Mouse (Mus musculus): ENCODE results near the gene Kif11.

Kif11 gene

GRCm38 (mm10) chr19:37377404-37377990, 1.3 kb downstream of the Kif11 start:
- no peak for DNase-seq

- no peak for DNase-seq
These were observed 2.6 kb downstream of the Kif11 start for GRCm38 (mm10) chr19:37378816-37379215.

DNA sequence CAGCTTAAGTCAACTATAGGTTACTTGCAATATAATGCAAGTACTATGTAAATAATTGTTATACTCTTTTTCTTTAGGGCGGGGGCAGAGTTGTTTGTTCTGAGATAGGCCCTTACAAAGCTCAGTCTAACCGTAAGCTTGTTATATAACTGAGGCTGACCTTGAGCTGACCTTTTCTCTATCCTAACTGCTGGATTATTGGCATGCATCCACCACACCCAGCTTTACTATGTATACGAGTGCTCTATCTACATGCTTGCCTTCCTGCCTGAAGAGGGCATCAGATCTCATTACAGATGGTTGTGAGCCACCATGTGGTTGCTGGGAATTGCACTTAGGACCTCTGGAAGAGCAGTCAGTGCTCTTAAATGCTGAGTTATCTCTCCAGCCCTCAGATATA, 9.9 kb downstream of the Kif11 start:
- DNase-seq = no peak

DNA sequence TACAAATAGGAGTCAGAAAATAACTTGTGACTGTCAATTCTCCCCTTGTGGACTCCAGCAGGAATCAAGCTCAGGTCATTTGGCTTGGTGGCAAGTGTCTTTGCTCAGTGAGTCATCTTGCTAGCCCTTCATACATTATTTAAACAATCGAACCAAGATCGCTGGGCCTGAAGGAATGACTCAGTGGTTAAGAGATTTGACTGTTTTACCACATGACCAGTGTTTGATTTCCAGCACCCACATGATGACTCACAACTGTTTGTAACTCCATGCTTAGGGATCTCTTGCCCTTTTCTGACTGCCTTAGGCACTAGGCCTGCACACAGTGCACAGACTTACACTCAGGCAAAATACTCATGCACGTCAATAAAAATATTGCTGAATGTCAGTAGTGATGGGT, 15.7 kb downstream of the Kif11 start:
- DNase-seq = no peak

DNA sequence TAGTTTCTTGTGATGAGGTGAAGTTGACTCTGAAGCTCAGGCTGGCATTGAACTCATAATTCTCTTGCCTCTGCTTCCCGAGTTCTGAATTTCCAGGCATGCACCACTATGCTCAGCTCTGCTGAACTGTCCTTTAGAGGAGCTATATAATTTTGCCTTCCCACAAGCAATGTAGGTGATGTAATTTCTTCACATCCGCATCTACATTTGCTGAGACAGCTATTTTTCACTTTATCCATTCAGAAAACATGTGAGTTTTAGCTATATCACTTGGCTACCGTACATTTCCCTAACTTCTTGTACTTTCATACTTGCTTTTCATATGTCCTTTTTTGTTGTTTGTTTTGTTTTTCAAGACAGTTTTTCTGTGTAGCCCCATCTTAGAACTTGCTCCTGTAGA, 20.1 kb downstream of the Kif11 start:
- no peak for DNase-seq

DNA sequence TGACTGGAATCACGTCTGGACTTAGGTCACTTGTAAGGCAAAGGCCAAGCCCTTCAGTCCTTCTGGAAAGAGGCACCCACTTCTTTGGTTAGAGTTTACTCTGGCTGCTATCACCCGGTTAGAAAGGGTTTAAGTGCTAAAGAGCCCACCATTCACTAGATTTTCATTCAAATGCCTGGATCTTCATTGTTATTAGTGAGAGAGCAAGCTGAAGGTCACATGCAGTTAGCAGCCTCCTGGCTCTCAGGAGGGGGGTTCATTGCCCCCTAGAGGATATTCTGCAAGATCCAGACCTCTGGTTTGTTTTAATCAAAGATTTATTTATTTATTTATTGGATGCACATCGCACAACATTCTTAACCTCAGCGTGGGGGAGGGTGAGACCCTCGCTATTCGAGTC, 24.7 kb downstream of the Kif11 start:
- DNase-seq = no peak

DNA sequence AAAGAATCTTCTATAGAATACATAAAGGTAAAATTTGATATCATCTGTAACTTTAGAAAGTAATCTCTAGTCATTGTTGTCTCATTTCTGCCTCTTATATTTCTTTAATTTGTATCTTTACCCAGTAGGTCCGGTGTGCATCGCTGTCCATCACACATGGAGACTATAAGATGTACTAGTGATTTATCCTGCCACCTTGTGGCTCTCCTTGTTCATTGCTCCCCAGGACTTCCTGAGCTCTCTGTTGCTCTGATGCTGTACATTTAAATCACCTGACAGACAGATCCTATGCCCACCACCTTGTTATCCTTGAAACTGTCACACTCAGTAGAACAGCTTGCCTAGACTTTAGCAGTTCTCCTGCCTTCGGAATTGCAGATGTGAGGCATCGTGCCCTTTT, 42.1 kb downstream of the Kif11 start:
- DNase-seq = peak; percentile 62 to 67

DNA sequence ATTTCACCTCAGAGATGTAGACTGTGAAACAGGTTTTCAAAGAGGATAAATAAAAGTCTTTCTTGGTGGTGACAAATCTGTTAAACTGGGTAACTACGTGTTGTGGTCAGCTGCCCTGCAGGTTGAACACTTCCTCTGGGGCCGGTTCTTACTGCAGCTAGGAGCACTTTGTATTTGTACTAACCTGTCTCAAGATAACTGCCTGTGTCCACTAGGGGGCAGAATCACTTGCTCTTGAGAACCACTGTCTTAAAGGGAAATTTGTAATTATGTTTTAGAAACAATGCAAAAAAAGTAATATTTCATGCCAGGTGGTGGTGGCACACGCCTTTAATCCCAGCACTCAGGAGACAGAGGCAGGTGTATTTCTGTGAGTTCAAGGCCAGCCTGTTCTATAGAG, 43.4 kb downstream of the Kif11 start:
- DNase-seq = peak; percentile 81 to 85

DNA sequence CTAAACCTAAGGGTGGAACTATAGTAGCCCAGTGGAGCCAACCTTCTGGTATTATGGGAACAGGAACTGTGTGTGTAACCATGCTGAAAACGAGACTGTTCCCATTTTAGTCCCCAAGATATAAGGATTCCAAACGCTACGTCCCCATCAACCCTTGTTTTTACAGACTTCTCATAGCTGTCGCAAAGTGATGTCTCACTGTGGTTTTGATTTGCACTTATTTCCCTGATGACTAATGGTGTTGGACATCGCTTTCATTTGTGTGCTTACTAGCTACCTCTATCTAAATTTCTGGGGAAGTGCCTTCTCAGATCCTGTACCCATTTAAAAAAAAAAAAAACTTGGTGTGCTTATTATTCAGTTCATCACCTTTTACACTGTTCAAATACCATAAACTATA, 52.4 kb downstream of the Kif11 start:
- no peak for DNase-seq

DNA sequence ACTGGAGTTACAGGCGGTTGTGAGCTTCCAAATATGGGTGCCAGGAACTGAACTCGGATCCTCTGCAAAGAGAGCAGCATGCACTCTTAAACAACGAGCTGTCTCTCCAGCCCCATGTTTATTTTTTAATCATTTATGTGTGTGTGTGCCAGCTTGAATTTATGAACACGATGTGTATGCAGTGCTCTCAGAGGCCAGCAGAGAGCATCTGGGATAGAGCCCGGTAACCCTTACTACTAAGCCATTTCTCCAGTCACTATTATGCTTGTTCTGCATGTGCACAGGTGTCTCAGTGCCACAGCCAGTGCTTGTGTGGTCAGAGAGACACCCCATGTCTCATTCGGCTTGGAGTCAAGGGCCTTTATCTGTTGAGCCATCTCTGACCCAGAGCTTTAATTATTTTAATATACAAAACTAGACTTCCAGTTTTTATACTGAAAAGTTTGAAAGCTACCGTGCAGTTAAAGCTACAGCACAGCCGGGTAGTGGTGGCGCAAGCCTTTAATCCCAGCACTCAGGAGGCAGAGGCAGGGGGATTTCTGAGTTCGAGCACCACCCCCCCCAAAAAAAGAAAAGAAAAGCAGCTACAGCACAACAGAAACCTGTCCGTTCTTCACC, 55.0 kb downstream of the Kif11 start:
- no peak for DNase-seq

- peak in 1 of 2 experiments; percentile 15 for DNase-seq
These were observed 56.8 kb downstream of the Kif11 start for GRCm38 (mm10) chr19:37432868-37433570.

- no peak for DNase-seq
These were observed 57.7 kb downstream of the Kif11 start for GRCm38 (mm10) chr19:37433895-37434262.

DNA sequence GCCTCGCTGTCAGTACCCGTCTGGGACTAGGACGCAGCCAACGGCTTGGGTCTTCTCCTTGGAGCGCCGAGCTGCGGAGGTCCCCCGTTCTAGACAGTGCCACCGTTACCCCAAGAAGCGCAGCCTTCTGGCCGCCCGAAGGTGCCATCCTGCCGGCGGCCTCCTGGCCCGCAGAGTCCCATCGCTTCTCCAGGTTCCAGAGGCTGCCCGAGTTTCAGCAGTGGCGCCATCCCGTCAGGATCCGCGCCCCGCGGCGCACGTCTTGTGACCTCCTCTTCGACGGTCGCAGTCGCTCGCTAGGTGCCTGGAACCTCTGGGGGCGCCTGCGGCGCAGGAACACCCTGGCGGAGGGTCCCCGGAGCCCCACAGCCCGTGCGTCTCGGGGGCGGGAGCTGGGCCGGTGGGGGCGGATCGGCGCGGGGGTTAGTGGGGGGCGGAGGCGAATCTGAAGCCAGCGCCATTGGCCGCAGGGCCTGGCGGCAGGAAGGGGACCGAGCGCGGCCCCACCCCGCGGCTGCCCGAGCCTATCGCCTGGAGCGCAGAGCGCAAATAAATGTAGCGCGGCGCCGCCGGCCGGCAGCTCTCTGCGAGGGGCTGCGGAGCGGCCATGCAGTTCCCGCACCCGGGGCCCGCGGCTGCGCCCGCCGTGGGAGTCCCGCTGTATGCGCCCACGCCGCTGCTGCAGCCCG, 58.2 kb downstream of the Kif11 start, which contains the start of gene Hhex:
Gene Hhex (plus strand): TSS at position 548 of the 689 bp plus-strand sequence.
- DNase-seq = peak; percentile 86 to 87

- DNase-seq = peak; percentile 71 to 76
These were observed 59.0 kb downstream of the Kif11 start for GRCm38 (mm10) chr19:37435041-37435852.

- DNase-seq = no peak
These were observed 59.6 kb downstream of the Kif11 start for GRCm38 (mm10) chr19:37435853-37436174.

- DNase-seq = peak; percentile 67 to 73
These were observed 60.5 kb downstream of the Kif11 start for GRCm38 (mm10) chr19:37436514-37437288.

DNA sequence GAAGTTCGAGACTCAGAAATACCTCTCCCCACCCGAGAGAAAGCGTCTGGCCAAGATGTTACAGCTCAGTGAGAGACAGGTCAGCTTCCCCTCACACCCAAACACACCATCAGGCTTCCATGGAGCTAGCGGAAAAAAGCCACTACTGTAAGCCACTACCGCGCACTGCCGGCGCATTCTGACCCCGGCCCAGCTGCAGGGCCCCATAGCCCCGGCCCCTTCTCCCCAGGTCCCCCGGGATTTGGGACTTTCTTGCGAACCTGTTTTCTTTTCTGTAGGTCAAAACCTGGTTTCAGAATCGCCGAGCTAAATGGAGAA, 61.0 kb downstream of the Kif11 start:
- DNase-seq = no peak

DNA sequence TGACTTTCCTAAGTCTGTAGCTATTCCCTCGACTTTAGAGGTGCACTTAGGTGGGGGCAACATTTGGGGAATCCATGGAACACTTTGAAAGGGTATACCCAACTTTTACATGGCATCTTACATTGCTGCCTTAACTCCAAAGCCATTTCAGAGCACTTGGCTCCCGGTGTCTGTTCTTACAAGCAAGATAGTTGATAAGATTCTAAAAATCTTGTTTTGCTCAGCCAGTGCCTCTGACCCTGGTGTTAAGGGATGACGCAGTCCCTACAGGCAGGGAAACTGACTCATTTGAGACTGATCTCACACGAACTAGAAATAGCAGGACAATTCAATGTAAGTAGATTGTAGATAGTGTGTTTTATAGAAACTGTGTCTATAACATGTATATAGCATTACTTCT, 64.0 kb downstream of the Kif11 start:
- DNase-seq = no peak

DNA sequence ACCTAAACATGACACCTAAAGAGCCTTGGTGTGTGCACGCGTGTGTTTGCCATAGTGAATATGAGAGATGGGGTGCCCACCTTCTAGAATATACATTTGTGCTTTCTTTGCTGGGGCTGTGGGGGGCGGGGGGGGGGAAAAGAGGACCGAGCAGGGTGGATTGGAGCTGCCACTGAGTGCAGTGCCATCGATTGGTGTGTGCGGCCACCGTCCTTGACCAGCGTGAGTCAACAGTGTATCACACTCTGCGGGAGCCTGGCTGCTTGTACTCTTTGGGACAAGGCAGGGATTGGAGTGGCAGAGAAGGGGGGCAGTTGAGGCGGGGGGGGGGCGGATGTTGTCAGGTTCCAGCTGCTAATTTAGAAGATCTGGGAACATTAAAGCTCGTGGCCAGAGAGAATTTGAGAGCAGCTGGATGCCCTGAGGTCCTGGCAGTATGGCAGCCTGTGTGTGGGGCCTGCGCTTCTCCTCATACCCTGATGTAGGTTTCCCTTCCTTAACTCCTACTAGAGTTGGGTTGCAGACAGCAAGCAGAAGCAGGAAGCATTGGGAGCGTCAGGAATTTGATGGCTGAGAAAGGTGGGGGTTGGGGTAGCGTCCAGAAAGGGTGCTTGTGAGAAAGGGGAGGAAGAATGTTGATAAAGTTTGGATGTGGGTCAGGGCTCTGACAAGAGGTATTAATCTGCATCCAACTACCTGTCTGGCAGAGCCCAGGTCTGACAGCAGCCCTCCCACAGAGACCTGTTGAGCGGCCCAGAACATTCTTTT, 64.7 kb downstream of the Kif11 start:
- no peak for DNase-seq

DNA sequence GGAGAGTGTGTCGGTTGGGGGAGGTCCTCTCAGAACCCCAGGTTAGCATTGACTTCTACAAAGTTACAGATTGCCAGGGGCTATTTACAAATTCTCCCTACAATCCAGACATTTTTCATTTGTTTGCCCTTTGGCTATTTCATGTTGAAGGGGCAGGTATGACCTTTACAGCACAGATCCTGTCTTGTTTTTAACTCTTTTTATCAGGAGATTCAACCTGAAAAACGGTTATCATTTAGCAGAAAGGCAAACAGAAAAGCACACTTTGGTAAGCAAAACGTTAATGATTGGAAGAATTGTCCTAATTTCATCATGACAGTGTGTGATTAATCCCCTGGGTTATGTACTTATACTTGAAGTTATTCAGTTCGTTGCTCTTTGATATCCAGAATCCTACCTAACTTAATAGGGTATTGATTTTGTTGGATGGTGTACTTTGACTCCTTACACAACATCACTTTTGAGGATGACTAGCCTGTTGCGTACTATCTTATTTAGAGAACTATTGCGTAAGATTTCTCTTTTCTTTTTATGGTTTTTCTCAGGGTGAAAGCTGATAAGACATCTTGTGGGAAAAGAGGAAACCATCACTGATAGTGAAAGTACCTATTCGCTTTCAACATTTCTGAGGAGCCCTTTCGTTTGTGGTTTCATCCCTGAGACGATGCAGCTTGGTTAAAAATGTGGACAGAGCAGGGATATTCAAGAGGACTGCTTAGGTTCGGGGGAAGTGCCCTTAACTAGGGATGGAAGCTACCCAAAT, 66.5 kb downstream of the Kif11 start:
- DNase-seq = no peak

DNA sequence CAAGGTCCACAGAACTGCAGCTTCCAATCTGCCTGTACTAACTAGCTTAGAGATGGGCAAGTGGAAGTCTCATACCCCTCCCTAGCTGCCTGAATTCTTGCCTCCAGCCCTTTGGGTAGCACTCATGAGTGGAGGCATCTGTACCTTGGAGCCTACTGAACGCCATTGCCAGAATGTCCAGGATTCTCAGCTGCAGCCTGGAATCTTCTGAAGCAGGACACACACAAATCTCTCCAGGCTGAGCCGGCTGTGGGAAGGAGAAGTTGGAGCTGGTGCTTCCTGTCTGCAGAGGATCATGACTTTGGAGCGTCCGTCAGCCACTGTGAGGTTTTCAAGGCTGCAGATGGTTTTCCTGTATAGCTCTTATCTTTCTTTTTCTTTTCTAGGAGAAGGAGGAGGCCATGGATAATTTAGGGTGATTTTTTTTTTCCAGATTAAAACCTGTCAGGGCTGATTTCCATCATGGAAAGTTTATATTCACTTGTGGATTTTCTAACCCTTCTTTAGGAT, 67.5 kb downstream of the Kif11 start:
- DNase-seq = no peak
